Mouse (Mus musculus) forelimb bud, embryonic 11.5 days (tissue): ENCODE data around the gene Ube2f.

Experiments used
- DNase-seq: peaks from one replicate; pipeline ENCODE4 v3.0.0-alpha.2; 2012; ENCODE audit warnings: low read depth, low spot score

The Ube2f gene

DNA sequence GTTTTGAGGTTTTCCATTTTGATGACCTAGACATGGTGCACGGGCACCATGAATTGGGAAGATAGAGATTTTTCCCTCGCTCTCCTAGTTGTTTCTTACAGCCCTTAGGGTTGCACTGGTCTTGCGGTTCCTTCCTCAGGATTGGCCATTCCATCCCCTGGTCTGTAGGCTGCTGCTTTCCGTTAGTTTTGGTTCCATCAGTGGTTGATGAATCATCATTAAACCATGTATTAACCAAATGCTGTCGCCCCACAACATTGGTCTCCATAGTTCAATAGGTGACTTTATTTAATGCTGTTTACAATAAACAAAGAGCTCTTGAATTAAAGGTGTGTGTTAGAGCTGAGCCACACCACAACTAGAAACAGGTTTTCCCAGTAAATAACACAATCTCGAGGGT is 12.4 kb upstream of the Ube2f start:
- no peak for DNase-seq

DNA sequence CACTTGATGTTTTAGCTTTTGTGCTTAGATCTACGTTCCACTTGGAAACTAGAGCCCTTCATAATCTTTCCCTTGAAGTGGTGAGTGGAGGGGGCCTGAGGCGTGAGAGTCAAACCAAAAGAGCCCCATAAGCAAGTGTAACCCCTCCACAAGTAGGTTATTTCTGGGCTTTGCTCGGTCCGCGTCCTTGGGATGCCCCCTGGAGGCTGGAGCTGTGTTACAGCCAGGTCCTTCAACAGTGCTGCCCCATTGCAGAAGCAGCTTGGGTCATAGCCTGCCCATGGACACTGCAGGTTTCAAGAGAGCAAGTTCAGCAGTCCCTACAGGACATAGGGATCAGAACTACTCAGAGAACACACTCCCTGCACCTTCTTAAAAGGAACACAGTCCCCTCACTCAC is 11.0 kb upstream of the Ube2f start:
- no peak for DNase-seq

DNA sequence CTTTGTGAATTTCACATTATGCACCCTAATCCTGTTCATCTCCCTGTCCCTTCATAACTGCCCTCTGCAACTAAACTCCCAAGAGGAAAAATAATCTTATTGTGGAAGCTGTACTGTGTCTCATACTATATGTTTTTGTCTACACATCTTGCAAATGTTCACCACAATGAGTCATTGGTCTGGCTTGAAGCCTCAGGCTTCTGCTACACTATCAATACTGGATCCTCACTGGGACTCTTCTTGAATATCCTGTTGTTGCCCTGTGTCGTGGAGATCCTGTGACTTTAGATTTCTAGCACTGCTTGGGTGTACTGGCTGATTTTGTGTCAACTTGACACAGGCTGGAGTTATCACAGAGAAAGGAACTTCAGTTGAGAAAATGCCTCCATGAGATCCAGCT is 10.3 kb upstream of the Ube2f start:
- no peak for DNase-seq

DNA sequence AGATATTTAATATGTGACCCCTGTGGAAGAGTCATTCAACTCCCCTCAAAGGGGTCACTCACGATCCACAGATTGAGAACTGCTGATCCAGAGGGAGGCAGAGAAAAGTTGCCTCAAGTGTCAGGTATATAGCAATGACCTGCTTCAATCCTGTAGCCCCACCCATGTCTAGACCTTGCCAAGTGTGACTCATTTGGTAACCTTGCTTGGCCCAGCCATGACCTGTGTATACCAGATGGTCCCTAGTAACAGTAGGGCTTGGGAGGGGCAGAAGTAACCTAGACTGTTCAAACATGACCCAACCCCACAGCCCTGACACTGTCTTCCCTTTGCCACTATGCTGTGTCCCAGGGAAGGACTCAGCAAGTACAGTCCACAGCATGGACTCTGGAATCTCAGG is 9.4 kb upstream of the Ube2f start:
- DNase-seq, result no peak

DNA sequence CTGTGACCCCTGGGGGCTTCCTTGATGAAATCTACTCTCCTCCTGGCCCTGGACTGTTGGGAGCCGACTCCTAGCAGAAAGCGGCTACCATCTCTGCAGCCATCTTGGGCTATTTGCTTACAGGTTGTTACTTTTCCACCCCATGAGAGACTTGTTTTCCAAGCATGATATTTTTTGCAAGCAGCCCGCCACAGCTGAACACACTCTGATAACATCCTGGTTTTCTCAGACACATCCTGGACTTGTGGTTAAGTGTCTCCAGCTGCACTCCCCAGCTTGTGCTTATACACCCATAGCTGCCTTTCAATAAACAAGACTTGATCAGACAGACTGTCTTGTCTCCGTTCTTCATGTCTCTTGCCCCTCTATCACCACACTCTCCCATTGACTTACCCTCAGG is 8.9 kb upstream of the Ube2f start:
- no peak for DNase-seq

DNA sequence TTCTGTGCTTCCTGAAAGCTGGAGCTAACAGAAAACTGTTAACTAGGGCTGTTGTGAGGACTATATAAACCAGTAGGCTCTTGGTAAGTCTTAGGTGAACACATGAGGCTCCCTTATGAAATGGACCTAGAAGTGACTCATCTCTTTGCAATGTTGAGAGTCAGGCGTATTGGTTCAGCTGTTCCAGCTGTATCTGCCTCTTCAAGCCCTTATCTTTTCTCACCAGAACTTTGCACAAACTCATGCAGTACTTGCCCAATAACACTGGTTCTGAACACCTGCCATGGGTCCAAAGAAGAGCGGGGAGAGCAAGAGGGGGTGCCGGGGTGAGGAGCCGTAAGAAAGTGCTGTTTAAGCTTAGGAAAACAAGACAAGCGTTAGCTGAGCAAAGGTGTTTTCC is 1.9 kb upstream of the Ube2f start:
- no peak for DNase-seq

DNA sequence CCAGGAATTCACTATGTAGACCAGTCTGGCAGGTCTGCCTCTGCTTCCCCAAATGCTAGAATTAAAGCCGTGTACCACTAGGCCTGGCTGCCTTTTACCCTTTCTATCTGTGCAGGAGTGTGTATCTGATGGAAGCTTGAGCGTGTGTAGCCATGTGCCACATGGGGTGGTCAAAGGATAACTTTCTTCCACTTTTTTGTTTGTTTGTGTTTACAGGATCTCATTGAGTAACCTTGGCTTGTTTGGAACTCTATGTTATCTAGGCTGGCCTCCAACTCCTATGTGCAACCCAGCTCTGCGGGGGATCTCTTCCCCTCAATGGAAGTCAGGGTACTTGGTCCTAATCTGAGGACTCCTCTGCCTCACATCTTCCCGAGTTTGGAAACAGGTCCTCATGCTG is 1.1 kb upstream of the Ube2f start:
- DNase-seq, result no peak

DNA sequence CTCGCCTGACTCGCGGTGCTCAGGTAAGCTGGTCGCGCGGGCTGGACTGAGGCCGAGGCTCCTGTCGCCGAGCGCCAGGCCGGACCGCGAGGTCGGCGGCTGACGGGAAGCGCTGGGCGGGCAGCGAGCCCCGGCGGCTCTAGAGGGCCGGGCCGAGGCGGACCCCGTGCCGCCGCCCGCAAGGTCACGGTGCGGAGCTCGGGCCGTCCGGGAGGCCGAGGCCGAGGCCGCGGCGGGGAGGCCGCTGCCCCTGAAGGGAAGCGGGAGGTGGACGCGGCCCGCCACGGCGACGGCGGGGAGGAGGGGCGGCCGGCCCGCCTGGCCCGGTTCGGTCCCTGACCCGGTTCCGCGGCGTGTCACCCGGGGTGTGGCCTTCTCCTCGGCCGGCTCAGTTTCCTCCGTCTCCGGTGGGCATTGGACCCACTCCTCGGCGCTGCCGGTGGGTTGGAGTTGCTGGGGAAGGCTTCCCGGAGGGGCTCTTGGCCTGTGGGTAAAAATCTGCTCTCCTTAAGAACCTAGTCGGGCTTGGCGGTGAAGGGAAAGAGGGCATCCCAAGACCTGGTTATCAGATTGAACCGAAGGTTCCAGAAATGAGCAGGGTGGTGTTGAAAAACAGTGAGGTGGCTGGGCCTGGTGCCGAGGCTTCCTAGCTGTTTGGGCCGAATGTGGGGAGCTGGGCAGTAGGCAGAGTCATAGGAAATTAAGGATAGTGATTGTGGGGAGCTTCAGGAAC is 477 bp downstream of the Ube2f start:
- no peak for DNase-seq

DNA sequence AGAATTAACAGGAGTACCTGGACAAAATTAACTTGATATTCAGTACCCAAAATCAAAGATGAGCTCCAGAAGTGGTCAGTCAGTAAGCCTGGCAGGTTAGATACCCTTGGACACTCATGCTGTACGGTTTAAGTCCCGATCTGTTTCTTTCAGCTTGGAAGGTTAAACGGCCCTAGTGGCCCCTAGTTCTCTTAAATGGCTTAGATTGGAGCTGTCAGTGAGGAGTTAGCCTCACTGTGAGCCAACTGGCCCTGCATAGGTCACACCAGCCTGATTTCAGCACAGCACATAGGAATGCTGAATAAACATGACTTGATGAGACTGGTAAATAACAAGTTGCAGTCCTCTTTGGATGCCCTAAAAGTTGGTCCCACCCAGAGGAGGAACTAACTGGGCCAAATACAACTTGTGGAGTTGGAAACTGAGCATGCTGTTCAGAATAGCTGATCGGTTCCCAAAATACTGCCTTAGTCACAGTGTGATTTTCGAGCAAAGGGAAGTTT is 1.1 kb downstream of the Ube2f start:
- no peak for DNase-seq

DNA sequence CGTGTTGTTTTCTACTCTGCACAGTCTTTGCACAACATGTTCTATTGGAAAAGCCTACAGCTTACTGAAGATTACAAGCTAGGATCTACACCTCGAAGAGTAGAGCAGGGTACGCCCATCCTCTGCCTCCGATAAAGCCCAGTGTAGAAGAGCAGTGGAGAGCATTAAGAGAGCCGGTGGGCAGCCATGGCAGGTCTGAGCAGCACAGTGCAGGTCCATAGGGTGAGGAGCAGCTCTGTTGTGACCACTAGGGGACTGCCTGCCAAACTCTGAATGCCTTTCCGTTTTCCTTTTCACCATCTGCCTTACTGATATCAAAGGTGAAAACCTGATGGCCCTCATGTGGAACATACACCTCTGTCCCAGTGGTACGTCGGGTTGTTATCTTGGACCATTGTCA is 1.8 kb downstream of the Ube2f start:
- DNase-seq, result no peak

DNA sequence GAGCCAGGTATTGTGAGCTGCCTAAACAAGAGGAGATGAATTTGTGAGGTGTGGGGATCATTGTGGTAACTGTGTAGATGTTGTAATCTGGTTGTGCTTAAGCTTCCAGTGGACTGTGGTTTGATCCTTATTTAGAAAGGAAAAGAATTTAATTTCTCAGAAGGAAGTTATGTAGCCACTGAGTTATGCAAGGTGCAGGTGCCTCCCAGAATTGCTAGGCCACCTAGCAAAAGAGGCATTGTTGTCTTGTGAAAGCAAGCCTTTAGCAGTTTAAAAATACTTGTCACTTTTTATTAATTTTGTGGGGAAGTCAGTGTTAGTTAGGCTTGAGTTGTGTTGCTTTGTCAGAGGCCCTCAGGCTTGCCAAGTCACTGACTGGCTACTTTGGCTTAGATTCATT is 7.8 kb downstream of the Ube2f start:
- DNase-seq, result no peak

DNA sequence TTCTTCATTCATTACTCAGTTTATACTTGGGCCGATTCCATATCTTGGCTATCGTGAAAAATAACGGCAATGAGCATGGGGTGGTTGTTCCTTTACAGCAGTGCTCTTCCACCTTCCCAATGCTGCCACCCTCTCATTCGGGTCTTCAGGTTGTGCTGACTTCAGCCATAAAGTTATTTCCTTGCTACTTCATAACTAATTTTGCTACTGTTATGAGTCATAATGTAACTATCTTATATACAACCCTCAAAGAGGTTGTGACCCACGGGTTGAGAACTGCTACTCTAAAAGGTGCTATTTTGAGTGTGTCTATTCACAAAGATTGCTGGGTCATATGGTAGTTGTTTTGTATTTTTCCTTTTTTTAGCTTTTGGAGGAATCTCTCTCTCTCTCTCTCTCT is 9.7 kb downstream of the Ube2f start:
- no peak for DNase-seq

DNA sequence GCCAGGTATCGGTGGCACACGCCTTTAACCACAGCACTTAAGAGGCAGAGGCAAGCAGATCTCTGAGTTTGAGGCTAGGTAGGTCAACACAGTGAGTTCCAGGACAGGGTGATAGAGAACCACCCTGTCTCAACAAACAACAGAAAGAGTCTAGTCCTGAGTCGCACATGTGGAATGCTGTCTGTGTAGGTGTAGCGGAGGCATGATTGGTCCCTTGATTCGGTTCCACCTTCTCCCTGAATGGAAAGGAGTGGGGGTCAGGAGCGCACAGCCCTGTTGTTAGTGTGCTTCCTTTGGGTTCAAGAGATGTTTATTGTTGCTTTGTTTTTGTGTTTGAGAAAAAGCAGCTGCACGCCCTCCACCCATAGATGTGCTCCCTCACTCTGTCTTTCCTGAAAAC is 12.4 kb downstream of the Ube2f start:
- DNase-seq, result no peak

DNA sequence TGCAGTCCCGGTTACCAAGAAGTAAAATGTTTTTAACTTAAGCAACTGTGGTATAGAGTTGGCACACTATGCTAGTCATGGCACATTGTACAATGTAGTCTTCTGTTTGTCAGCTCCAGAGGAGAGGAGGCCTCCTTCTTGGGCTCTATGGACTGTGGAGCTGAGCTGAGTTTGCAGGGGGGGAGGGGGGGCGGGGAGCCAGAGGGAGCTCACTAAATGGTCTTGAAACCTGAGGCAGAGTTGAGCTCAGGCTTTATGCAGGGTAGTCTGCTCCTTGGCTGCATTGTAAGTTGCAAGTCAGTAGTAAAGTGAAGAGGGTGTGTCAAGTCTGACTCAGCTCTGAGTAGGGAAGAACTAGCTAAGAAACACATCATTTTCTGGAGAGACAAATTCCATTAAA is 22.2 kb downstream of the Ube2f start:
- DNase-seq, result no peak

DNA sequence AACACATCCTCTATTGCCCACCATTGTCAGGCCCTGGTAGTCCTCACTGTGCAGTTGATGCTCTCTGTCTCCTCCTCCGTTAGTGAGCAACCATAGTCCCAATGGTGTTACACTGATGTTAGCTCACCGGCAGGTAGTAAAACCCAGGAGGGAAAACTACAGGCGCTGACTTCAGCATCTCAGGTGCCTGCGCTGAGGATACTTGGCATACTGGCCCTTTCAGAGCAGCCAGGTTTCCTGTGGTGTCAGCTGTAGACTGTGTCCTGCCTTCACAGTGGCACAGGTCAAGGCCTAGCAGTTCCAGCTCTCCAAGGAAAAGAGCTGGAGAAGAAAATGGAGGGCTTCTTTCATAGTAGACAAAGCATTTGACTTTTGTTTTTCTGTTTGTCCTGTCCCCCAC is 26.5 kb downstream of the Ube2f start:
- no peak for DNase-seq

DNA sequence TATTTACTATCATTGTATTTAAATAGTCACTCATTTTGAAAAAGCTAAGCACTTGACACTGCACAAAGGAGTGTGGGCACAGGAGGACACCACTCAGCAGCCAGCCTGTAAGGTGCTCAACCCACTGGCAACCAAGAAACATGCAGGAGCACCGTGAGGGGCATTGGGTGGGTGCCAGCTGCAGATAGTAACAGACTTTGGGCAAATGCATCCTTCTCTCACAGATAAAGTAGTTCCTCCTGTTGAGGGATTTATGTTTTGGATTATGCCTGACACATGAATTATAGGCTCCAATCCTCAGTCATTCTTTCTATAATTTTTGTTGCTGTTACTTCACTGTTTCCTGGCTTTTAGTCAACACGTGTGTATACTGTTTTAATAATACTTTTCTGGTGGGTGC is 27.4 kb downstream of the Ube2f start:
- no peak for DNase-seq

DNA sequence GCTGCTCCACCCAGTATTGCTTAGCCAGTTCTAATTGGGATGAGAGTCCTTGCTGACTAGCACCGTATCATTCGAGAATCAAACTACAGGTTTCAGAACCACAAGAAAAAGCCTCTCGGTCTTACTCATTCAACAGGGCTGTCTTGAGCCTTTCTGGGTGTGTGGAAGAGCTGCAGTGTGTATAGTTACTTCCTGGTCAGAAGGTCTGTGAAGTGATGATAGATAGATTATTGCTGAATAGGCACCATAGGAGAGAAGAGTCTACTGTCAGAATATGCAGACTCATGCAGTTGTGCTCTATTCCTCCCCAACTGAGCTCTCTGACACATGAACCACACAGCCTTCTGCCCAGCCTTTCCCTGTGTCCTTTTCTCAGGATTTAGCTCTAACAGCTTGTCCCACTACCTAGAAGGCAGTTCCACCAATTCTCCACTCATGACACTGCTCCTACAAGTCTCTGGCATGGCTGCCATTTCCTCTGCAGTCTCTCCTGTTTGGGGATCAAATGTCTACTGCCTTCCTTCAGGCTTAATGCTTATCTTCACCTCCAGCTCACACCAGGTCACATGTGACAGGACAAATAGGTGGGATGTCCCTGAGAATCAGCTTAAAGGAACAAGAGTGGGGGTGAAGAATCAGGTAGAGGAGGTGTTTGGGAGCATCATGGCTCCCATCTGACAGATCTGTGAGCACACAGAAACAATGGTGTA is 28.5 kb downstream of the Ube2f start:
- DNase-seq, result no peak

DNA sequence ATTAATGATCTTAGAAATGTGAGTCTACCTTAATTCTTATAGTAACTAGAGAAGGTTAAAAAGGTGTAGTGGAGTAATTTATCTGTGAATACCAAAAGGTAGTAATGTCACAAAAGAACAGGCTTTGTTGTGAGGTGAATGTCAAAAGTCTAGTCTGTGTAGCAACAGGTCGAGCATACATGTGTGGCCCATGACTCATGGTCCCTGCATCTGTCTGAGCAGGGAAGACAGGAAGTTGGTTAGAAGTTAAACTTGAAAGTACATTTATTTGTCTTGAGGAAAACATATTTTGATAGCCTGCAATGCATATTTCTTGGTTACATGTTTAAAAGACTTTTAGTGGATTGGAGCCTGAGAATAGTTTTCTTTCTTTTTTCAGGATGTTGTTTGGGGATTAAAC is 29.0 kb downstream of the Ube2f start:
- no peak for DNase-seq

DNA sequence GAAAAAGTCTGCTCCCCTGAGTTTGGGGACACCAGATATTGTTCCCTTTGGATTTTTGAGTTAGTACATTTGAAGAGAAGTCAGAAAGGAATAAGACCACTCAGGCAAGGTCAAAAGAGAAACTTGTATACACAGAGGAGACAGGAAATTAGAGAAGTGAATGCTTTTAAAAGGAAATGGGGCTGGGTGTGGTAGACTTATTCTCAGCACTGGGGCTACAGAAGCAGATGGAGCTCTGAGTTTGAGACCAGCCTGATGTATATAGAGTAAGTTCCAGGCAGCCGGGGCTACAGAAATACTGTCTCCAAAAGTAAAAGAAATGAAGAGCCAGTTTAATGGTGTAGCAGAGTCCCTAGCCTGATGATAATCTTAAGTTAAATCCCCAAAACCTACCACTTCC is 32.5 kb downstream of the Ube2f start:
- DNase-seq, result no peak

DNA sequence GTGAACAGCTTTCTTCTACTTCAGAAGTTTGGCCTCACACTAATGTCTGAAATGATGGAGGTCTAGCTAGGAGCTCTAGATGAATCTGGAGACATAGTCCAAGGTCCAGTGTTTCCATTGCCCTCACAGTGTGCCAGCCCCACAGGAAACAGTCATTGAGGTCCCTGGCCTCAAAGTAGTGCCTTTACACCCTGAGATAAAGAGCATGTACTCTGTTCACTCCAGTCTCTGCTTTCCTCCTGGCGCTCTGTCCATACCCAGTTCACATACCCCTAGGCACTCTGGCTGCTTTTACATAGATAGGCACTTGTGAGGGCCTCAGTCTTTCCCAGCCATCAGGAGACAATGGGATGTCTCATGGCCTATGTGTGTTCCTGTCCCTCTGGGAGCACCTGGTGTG is 39.3 kb downstream of the Ube2f start:
- DNase-seq, result no peak

DNA sequence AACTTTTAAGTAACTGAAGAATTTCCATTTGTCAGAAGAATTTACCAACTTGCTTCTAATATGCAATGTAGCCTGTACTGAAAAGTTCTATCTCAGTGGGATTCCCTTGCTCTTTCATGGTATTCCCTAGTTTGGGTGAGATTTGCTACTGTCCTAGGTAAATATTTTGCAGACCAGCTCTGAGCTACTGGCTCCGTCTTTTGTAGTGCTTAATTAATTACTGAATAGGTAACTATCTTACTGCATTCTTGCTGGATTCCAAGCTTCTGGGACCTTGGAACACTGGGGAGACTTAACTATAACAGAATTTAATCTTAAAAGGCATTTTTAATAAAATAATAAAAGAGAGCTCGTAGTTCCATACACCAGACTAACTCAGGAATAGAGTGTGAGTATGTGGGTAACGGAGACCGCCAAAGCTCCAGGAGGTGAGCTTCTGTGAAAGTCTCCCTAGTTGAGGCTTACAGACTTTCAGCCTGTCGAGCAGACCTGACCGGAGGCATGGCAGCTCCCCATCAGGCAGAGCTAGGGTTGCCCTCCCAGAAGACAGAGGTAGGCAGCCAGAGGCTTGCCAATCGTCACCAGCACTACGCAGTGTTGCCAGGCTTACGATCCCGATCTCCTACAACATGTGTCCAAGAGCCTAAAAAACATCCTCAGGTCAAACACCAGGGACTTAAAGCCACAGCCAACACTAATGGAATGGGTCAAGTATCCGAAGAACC is 42.2 kb downstream of the Ube2f start:
- DNase-seq, result no peak

DNA sequence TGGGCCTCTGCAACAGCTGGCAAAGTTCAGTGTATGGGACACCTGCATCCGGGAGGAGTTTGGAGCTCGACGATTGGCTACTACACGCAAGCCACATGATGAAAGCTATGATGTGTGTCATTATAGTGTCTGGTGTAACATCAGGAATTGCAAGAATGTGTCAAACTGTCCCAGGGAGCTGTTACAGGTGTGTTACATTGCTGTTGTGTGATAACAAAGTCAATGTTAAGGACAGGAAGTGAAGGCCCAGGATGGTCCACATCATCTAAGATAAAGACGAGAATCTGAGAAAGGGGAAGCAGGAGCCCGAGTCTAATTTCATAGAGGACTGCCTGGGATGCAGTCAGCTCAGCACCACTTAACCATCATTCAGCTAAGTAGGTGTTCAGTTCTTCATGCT is 45.4 kb downstream of the Ube2f start:
- DNase-seq, result no peak
